Mouse (Mus musculus): ENCODE results near the gene Ano8. TPM values are rescaled to one million over a fixed set of nuclear protein-coding genes. Genes with fewer than 3 reads are reported as not detected.
A peak's percentile ranks its signal among the peaks of the same experiment; 100 is the strongest.
"Not testable (repeated sequence)": the region's sequence is repeated elsewhere in the genome, so short reads cannot be mapped to it uniquely, and the experiment has no call there.

The Ano8 gene
- polyA plus RNA-seq, 1 experiment from 2014 or later = 0.60 TPM

- Histone ChIP-seq H3K9ac (ENCODE audit: low read depth, low read length) (no peak overlapping the region), H3K27ac (ENCODE audit: low read depth, low read length) (no peak overlapping the region), H3K27me3 (replicated peaks; ENCODE audit: control insufficient read depth, insufficient read depth, low read length) (peaks cover 22% of the 10 kb centered on the region), H3K4me2 (peak overlapping the region; percentile 11; the same call in 1 of the 2 replicates), H3K9me3 (ENCODE audit: control insufficient read depth, low read length) (no peaks in the 10 kb centered on the region), H3K36me3 (ENCODE audit: control insufficient read depth, insufficient read depth, low read length) (no peaks in the 10 kb centered on the region), H3K4me3 (ENCODE audit: low read depth, low read length) (no peak overlapping the region), H3K4me1 (replicated peaks; ENCODE audit: control insufficient read depth, insufficient read depth, low read length) (peaks cover 14% of the 10 kb centered on the region)
- ATAC-seq (replicated peaks; ENCODE audit: low FRiP score) = peak; percentile 85
- peak; percentile 89 for DNase-seq (ENCODE audit: low spot score)
- 2% methylated on average over 17 of the region's 17 CpGs for WGBS
Observed at GRCm38 (mm10) chr8:71521634-71522033, 35.9 kb upstream of the Ano8 start.

DNA sequence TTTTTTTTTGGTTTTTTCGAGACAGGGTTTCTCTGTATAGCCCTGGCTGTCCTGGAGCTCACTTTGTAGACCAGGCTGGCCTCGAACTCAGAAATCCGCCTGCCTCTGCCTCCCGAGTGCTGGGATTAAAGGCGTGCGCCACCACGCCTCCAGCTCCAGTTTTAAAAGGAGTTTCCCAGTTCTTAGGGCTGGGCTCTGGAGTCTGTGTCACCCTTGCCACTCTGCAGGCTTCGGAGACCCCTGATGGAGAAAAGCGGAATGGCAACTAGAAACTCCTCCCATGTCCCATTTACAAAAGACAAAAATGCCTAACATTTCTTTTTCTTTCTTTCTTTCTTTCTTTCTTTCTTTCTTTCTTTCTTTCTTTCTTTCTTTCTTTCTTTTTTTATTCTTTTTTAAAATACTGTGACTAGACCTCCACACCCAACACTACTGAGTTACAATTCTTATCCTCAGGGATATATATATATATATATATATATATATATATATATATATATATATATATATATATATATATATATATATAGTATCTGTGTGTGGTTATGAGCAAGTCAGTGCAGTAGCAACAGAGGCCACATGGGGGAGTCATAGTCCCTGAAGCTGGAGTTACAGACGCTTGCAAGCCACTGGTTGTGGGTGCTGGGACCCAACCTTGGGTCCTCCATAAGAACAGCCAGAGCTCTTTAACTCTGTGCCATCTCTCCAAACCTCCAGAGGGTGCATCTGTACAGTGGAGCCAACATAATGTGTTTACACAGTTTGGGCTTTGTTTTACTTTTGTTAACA lies 33.5 kb upstream of the Ano8 start:
- not testable (repeated sequence) for H3K27ac ChIP-seq (ENCODE audit: low read depth, low read length); ATAC-seq (replicated peaks; ENCODE audit: low FRiP score); H3K27me3 ChIP-seq (replicated peaks; ENCODE audit: control insufficient read depth, insufficient read depth, low read length); H3K9ac ChIP-seq (ENCODE audit: low read depth, low read length); H3K4me2 ChIP-seq; H3K4me1 ChIP-seq (replicated peaks; ENCODE audit: control insufficient read depth, insufficient read depth, low read length); H3K4me3 ChIP-seq (ENCODE audit: low read depth, low read length); H3K36me3 ChIP-seq (ENCODE audit: control insufficient read depth, insufficient read depth, low read length); H3K9me3 ChIP-seq (ENCODE audit: control insufficient read depth, low read length); DNase-seq (ENCODE audit: low spot score)
- WGBS = 35% methylated on average over 9 of the region's 10 CpGs

DNA sequence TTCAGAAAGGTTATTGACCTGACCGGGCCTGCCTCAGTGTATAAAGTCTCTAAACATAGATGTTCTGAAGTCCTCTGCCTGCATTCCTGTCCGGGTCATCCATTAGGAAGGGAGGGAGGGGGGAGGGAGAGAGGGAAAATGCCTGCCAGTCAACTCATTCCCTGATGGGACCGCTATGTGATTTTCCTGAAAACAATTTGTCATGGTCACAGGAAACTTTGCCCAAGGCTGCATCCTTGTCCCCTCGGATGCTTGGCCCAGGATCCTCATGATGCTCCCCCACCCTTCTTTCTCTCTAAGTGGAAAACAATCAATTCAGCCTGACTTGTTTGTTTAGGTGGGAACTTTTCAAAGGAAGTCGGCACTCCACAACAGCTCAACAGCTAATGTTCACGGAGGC lies 31.0 kb upstream of the Ano8 start:
- Histone ChIP-seq H3K4me2 (no peak overlapping the region), H3K36me3 (ENCODE audit: control insufficient read depth, insufficient read depth, low read length) (no peaks in the 10 kb centered on the region), H3K9me3 (ENCODE audit: control insufficient read depth, low read length) (no peaks in the 10 kb centered on the region), H3K4me1 (replicated peaks; ENCODE audit: control insufficient read depth, insufficient read depth, low read length) (peaks cover 14% of the 10 kb centered on the region), H3K4me3 (ENCODE audit: low read depth, low read length) (no peak overlapping the region), H3K27ac (ENCODE audit: low read depth, low read length) (no peak overlapping the region), H3K27me3 (replicated peaks; ENCODE audit: control insufficient read depth, insufficient read depth, low read length) (no peaks in the 10 kb centered on the region), H3K9ac (ENCODE audit: low read depth, low read length) (no peak overlapping the region)
- WGBS = 29% methylated on average over 6 of the region's 6 CpGs
- no peak for ATAC-seq (replicated peaks; ENCODE audit: low FRiP score)
- DNase-seq (ENCODE audit: low spot score) = no peak

DNA sequence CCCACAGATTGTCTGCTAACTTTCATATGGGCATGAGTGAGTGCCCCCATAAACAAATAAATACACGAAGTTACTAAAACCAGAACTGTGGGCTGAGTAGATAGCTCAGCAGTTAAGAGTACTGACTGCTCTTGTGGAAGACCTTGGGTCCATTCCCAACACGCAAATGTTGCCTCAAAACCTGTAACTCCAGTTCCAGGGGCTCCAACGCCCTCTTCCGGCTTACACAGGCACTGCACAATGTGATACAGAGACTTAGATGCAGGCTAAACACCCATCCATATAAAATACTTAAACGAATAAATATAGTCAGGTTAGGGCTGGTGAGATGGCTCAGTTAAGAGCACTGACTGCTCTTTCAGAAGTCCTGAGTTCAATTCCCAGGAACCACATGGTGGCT lies 29.3 kb upstream of the Ano8 start:
- 76% methylated on average over 5 of the region's 5 CpGs for WGBS

GRCm38 (mm10) chr8:71513018-71513754 lies 27.4 kb upstream of the Ano8 start:
- H3K36me3 ChIP-seq (ENCODE audit: control insufficient read depth, insufficient read depth, low read length) = no peaks in the 10 kb centered on the region
- peaks cover 22% of the 10 kb centered on the region for H3K4me1 ChIP-seq (replicated peaks; ENCODE audit: control insufficient read depth, insufficient read depth, low read length)
- H3K4me2 ChIP-seq = no peak overlapping the region
- no peak overlapping the region for H3K4me3 ChIP-seq (ENCODE audit: low read depth, low read length)
- 42% methylated on average over 15 of the region's 15 CpGs for WGBS
- peaks cover 12% of the 10 kb centered on the region for H3K27me3 ChIP-seq (replicated peaks; ENCODE audit: control insufficient read depth, insufficient read depth, low read length)
- ATAC-seq (replicated peaks; ENCODE audit: low FRiP score) = no peak
- H3K9ac ChIP-seq (ENCODE audit: low read depth, low read length) = no peak overlapping the region
- H3K9me3 ChIP-seq (ENCODE audit: control insufficient read depth, low read length) = no peaks in the 10 kb centered on the region
- no peak for DNase-seq (ENCODE audit: low spot score)
- H3K27ac ChIP-seq (ENCODE audit: low read depth, low read length) = no peak overlapping the region

More for the DNA sequence above, 29.3 kb upstream of the Ano8 start:
- no peak for DNase-seq (ENCODE audit: low spot score)
- no peak overlapping the region for H3K9ac ChIP-seq (ENCODE audit: low read depth, low read length)
- ATAC-seq (replicated peaks; ENCODE audit: low FRiP score) = no peak
- H3K9me3 ChIP-seq (ENCODE audit: control insufficient read depth, low read length) = no peaks in the 10 kb centered on the region
- no peak overlapping the region for H3K27ac ChIP-seq (ENCODE audit: low read depth, low read length)
- no peak overlapping the region for H3K4me2 ChIP-seq
- H3K4me3 ChIP-seq (ENCODE audit: low read depth, low read length) = no peak overlapping the region
- peaks cover 22% of the 10 kb centered on the region for H3K4me1 ChIP-seq (replicated peaks; ENCODE audit: control insufficient read depth, insufficient read depth, low read length)
- no peaks in the 10 kb centered on the region for H3K27me3 ChIP-seq (replicated peaks; ENCODE audit: control insufficient read depth, insufficient read depth, low read length)
- no peaks in the 10 kb centered on the region for H3K36me3 ChIP-seq (ENCODE audit: control insufficient read depth, insufficient read depth, low read length)

DNA sequence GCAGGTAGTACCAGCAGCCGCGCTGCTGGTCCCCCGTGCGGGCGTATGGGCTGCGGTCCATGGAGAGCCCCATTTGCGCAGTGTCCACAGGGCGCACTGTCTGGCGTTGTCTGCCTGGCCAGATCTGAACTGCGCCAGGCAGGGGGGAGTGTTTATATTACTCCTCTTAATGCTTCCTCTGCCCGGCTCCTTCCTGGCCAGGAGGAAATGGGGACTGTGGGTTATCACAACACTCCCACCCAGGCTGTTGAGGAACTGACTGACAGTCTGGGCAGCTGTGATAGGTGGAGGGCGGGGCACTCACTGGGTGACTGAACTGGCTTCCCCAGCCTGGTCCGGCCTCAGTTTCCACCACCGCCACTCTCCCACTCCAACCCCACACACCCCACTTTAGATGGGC lies 25.9 kb upstream of the Ano8 start, which contains the start of gene Plvap:
Gene Plvap (minus strand): TSS at position 109 of the 400 bp plus-strand sequence.
- H3K27ac ChIP-seq (ENCODE audit: low read depth, low read length) = peak within 1 kb of the TSS; percentile 2
- DNase-seq (ENCODE audit: low spot score) = no peak

GRCm38 (mm10) chr8:71509316-71509715 lies 23.6 kb upstream of the Ano8 start:
- peaks cover 20% of the 10 kb centered on the region for H3K4me1 ChIP-seq (replicated peaks; ENCODE audit: control insufficient read depth, insufficient read depth, low read length)
- no peak for ATAC-seq (replicated peaks; ENCODE audit: low FRiP score)
- no peaks in the 10 kb centered on the region for H3K36me3 ChIP-seq (ENCODE audit: control insufficient read depth, insufficient read depth, low read length)
- WGBS = 67% methylated on average over 2 of the region's 2 CpGs
- H3K9me3 ChIP-seq (ENCODE audit: control insufficient read depth, low read length) = no peaks in the 10 kb centered on the region
- H3K27ac ChIP-seq (ENCODE audit: low read depth, low read length) = no peak overlapping the region
- peak overlapping the region; percentile 35; the same call in 1 of the 2 replicates for H3K4me2 ChIP-seq
- no peak for DNase-seq (ENCODE audit: low spot score)
- no peak overlapping the region for H3K9ac ChIP-seq (ENCODE audit: low read depth, low read length)
- no peak overlapping the region for H3K4me3 ChIP-seq (ENCODE audit: low read depth, low read length)
- H3K27me3 ChIP-seq (replicated peaks; ENCODE audit: control insufficient read depth, insufficient read depth, low read length) = peaks cover 35% of the 10 kb centered on the region

More for the DNA sequence above, 25.9 kb upstream of the Ano8 start, which contains the start of gene Plvap:
- Histone ChIP-seq H3K27me3 (replicated peaks; ENCODE audit: control insufficient read depth, insufficient read depth, low read length) (peaks cover 28% of the 10 kb centered on the region), H3K4me1 (replicated peaks; ENCODE audit: control insufficient read depth, insufficient read depth, low read length) (peaks cover 20% of the 10 kb centered on the region), H3K4me3 (ENCODE audit: low read depth, low read length) (peak within 1 kb of the TSS; percentile 36), H3K9me3 (ENCODE audit: control insufficient read depth, low read length) (no peaks in the 10 kb centered on the region), H3K9ac (ENCODE audit: low read depth, low read length) (no peak within 1 kb of the TSS; the same call in 1 of the 2 replicates), H3K36me3 (ENCODE audit: control insufficient read depth, insufficient read depth, low read length) (no peaks in the 10 kb centered on the region), H3K4me2 (peak within 1 kb of the TSS; percentile 57)
- WGBS = 10% methylated on average over 14 of the region's 14 CpGs
- peak; percentile 89 for ATAC-seq (replicated peaks; ENCODE audit: low FRiP score)

DNA sequence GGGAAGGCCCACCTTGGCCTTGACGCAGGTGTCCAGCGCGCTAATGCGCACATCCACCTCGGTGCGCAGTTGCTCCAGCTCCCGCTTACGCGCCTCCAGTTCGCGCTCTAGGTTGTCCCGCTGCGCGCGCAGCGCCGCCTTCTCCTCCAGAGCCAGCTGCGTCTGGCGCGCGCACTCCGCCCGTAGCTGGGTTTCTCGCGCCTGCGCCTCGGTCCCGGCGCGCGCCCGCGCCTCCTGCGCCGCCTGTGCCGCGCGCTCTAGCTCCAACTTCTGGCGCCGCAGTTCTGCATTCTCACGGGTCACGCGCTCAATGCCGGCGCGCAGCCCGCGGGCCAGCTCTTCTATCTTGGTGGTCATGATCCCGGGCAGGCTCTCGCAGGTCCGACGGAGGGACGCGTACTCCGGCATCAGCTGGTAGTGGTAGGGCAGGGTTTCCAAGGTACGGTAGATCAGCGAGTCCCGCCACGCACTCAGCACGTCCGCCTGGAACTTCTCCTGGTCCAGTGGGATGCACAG lies 21.9 kb upstream of the Ano8 start:
- Histone ChIP-seq H3K4me2 (peak overlapping the region; percentile 65), H3K9ac (ENCODE audit: low read depth, low read length) (no peak overlapping the region), H3K9me3 (ENCODE audit: control insufficient read depth, low read length) (no peaks in the 10 kb centered on the region), H3K27ac (ENCODE audit: low read depth, low read length) (no peak overlapping the region), H3K4me1 (replicated peaks; ENCODE audit: control insufficient read depth, insufficient read depth, low read length) (peaks cover 17% of the 10 kb centered on the region), H3K4me3 (ENCODE audit: low read depth, low read length) (peak overlapping the region; percentile 48), H3K27me3 (replicated peaks; ENCODE audit: control insufficient read depth, insufficient read depth, low read length) (peaks cover 35% of the 10 kb centered on the region), H3K36me3 (ENCODE audit: control insufficient read depth, insufficient read depth, low read length) (no peaks in the 10 kb centered on the region)
- WGBS = 1% methylated on average over 61 of the region's 61 CpGs
- ATAC-seq (replicated peaks; ENCODE audit: low FRiP score) (peak; percentile 48), DNase-seq (ENCODE audit: low spot score) (peak; percentile 79)

Measured in liver, embryonic 11.5 days (tissue).